Mouse (Mus musculus) midbrain, embryonic 14.5 days (tissue): ENCODE measurements around the gene Pdk1. TPM values are rescaled to one million over a fixed set of nuclear protein-coding genes. Genes with fewer than 3 reads are reported as not detected.
"Not testable (repeated sequence)": the region's sequence is repeated elsewhere in the genome, so short reads cannot be mapped to it uniquely, and the experiment has no call there.

Experiments used
- ATAC-seq: fragments of 200-750 bp; cut with Nextera tagmentation; 2 replicates; pipeline ENCODE4 v1.8.0; 2017; ENCODE audit warnings: moderate number of reproducible peaks, moderate library complexity; ENCODE audit not compliant: low FRiP score, low TSS enrichment
- DNase-seq: peaks from one replicate; pipeline ENCODE4 v3.0.0-alpha.2; 2015
- H3K27ac ChIP-seq: fragments of 300-500 bp; sonication (generic); replicated peaks from 2 replicates; pipeline ENCODE4 v1.5.1; 2014; ENCODE audit warnings: mild to moderate bottlenecking, low read depth, low read length, moderate library complexity
- H3K27me3 ChIP-seq: fragments of 300-500 bp; sonication (generic); 2 replicates; pipeline ENCODE4 v1.6.1; 2014; ENCODE audit warnings: low read length, control low read depth, mixed read lengths; ENCODE audit not compliant: control insufficient read depth, insufficient read depth
- H3K36me3 ChIP-seq: fragments of 300-500 bp; sonication (generic); 2 replicates; pipeline ENCODE4 v1.6.1; 2014; ENCODE audit warnings: low read length, control low read depth; ENCODE audit not compliant: control insufficient read depth, insufficient read depth
- H3K4me1 ChIP-seq: fragments of 300-500 bp; sonication (generic); 2 replicates; pipeline ENCODE4 v1.6.1; 2014; ENCODE audit warnings: mild to moderate bottlenecking, antibody characterized with exemption, low read length, control low read depth; ENCODE audit not compliant: control insufficient read depth, insufficient read depth
- H3K4me2 ChIP-seq: fragments of 300-500 bp; sonication (generic); 2 replicates; pipeline ENCODE4 v1.6.1; 2014; ENCODE audit warnings: mild to moderate bottlenecking, low read length, moderate library complexity
- H3K4me3 ChIP-seq: fragments of 300-500 bp; sonication (generic); replicated peaks from 2 replicates; pipeline ENCODE4 v1.5.1; 2014; ENCODE audit warnings: low read depth, low read length
- H3K9ac ChIP-seq: fragments of 300-500 bp; sonication (generic); replicated peaks from 2 replicates; pipeline ENCODE4 v1.6.1; 2014; ENCODE audit warnings: mild to moderate bottlenecking, low read length, moderate library complexity
- H3K9me3 ChIP-seq: fragments of 300-500 bp; sonication (generic); 2 replicates; pipeline ENCODE4 v1.6.1; 2016; ENCODE audit warnings: low read length, control low read depth, mixed read lengths; ENCODE audit not compliant: control insufficient read depth
- WGBS: fragments of 180-500 bp; shearing (Covaris S2); extraction: QIAGEN DNeasy Blood & Tissue Kit; methylation state at CpG from one replicate; pipeline ENCODE4 v1.1.7; 2014; 5-methylcytosine and 5-hydroxymethylcytosine counted together
- polyA plus RNA-seq: library from polyadenylated mRNA; unstranded; fragments of >200 nt; fragmentation: Nextera tagmentation; extraction: Ambion mirVana; gene quantifications from 2 replicates; pipeline ENCODE4 v1.2.1, GENCODE M21; 2014

Gene Pdk1
- polyA plus RNA-seq, 1 experiment from 2014 or later, result 23.2 TPM

GRCm38 (mm10) chr2:71837791-71838190 lies 35.2 kb upstream of the Pdk1 start:
- no peak overlapping the region for H3K9ac ChIP-seq
- no peaks in the 10 kb centered on the region for H3K4me1 ChIP-seq
- no peak overlapping the region for H3K4me2 ChIP-seq
- no peaks in the 10 kb centered on the region for H3K36me3 ChIP-seq
- DNase-seq (peak; percentile 87), ATAC-seq (no peak)
- no peak overlapping the region for H3K27ac ChIP-seq
- WGBS, result 44% methylated on average over 6 of the region's 6 CpGs
- no peaks in the 10 kb centered on the region for H3K27me3 ChIP-seq
- no peaks in the 10 kb centered on the region for H3K9me3 ChIP-seq
- H3K4me3 ChIP-seq, result no peak overlapping the region

GRCm38 (mm10) chr2:71843316-71843715 lies 29.7 kb upstream of the Pdk1 start:
- no peak for DNase-seq
- Histone ChIP-seq H3K9ac (no peak overlapping the region), H3K9me3 (no peaks in the 10 kb centered on the region), H3K27me3 (no peaks in the 10 kb centered on the region), H3K4me1 (no peaks in the 10 kb centered on the region), H3K4me2 (no peak overlapping the region), H3K4me3 (no peak overlapping the region), H3K36me3 (0 out of 2 replicates have a peak, but pooled peaks cover 5% of the 10 kb centered on the region), H3K27ac (no peak overlapping the region)
- no peak for ATAC-seq
- WGBS, result 89% methylated on average over 9 of the region's 9 CpGs

GRCm38 (mm10) chr2:71844906-71845305 lies 28.1 kb upstream of the Pdk1 start:
- no peaks in the 10 kb centered on the region for H3K27me3 ChIP-seq
- no peak overlapping the region for H3K4me3 ChIP-seq
- no peaks in the 10 kb centered on the region for H3K9me3 ChIP-seq
- H3K4me1 ChIP-seq, result no peaks in the 10 kb centered on the region
- DNase-seq (no peak), ATAC-seq (no peak)
- H3K4me2 ChIP-seq, result no peak overlapping the region
- 0 out of 2 replicates have a peak, but pooled peaks cover 12% of the 10 kb centered on the region for H3K36me3 ChIP-seq
- 93% methylated on average over 6 of the region's 6 CpGs for WGBS
- no peak overlapping the region for H3K9ac ChIP-seq
- no peak overlapping the region for H3K27ac ChIP-seq

GRCm38 (mm10) chr2:71852161-71852560 lies 20.9 kb upstream of the Pdk1 start:
- not testable (repeated sequence) for H3K27me3 ChIP-seq, H3K9me3 ChIP-seq, H3K4me2 ChIP-seq, H3K4me1 ChIP-seq, ATAC-seq, H3K4me3 ChIP-seq, H3K36me3 ChIP-seq, H3K9ac ChIP-seq, H3K27ac ChIP-seq
- 3% methylated on average over 6 of the region's 8 CpGs for WGBS
- peak; percentile 15 for DNase-seq

GRCm38 (mm10) chr2:71855076-71855475 lies 17.9 kb upstream of the Pdk1 start:
- no peaks in the 10 kb centered on the region for H3K9me3 ChIP-seq
- no peak for ATAC-seq
- DNase-seq, result no peak

GRCm38 (mm10) chr2:71863531-71864173 lies 9.4 kb upstream of the Pdk1 start:
- no peaks in the 10 kb centered on the region for H3K27me3 ChIP-seq
- no peak overlapping the region for H3K27ac ChIP-seq
- H3K4me3 ChIP-seq, result no peak overlapping the region
- H3K9me3 ChIP-seq, result no peaks in the 10 kb centered on the region
- H3K4me1 ChIP-seq, result no peaks in the 10 kb centered on the region
- ATAC-seq, result no peak
- no peaks in the 10 kb centered on the region for H3K36me3 ChIP-seq
- WGBS, result 93% methylated on average over 5 of the region's 5 CpGs
- no peak overlapping the region for H3K4me2 ChIP-seq
- H3K9ac ChIP-seq, result no peak overlapping the region
- no peak for DNase-seq

More at GRCm38 (mm10) chr2:71855076-71855475, 17.9 kb upstream of the Pdk1 start:
- Histone ChIP-seq H3K4me2 (no peak overlapping the region), H3K36me3 (no peaks in the 10 kb centered on the region), H3K4me1 (no peaks in the 10 kb centered on the region), H3K27me3 (no peaks in the 10 kb centered on the region), H3K4me3 (no peak overlapping the region), H3K27ac (no peak overlapping the region), H3K9ac (no peak overlapping the region)
- 77% methylated on average over 5 of the region's 5 CpGs for WGBS

GRCm38 (mm10) chr2:71865022-71865421 lies 8.0 kb upstream of the Pdk1 start:
- Histone ChIP-seq H3K36me3 (no peaks in the 10 kb centered on the region), H3K27me3 (no peaks in the 10 kb centered on the region), H3K4me1 (no peaks in the 10 kb centered on the region), H3K27ac (no peak overlapping the region), H3K4me2 (no peak overlapping the region), H3K4me3 (no peak overlapping the region), H3K9me3 (no peaks in the 10 kb centered on the region), H3K9ac (no peak overlapping the region)
- ATAC-seq, result no peak
- no peak for DNase-seq
- 90% methylated on average over 3 of the region's 3 CpGs for WGBS

- Histone ChIP-seq H3K36me3 (no peaks in the 10 kb centered on the region), H3K4me1 (no peaks in the 10 kb centered on the region), H3K4me3 (no peak overlapping the region), H3K9me3 (no peaks in the 10 kb centered on the region), H3K4me2 (no peak overlapping the region), H3K9ac (no peak overlapping the region), H3K27ac (no peak overlapping the region), H3K27me3 (no peaks in the 10 kb centered on the region)
- 75% methylated on average over 3 of the region's 3 CpGs for WGBS
- no peak for ATAC-seq
- no peak for DNase-seq
Measured at GRCm38 (mm10) chr2:71865935-71866334, 7.1 kb upstream of the Pdk1 start.

GRCm38 (mm10) chr2:71866565-71866964 lies 6.5 kb upstream of the Pdk1 start:
- no peak overlapping the region for H3K27ac ChIP-seq
- no peak for DNase-seq
- WGBS, result 76% methylated on average over 1 of the region's 1 CpGs
- no peaks in the 10 kb centered on the region for H3K27me3 ChIP-seq
- no peaks in the 10 kb centered on the region for H3K9me3 ChIP-seq
- no peak overlapping the region for H3K4me3 ChIP-seq
- no peaks in the 10 kb centered on the region for H3K36me3 ChIP-seq
- H3K4me2 ChIP-seq, result no peak overlapping the region
- H3K9ac ChIP-seq, result no peak overlapping the region
- H3K4me1 ChIP-seq, result no peaks in the 10 kb centered on the region
- no peak for ATAC-seq
